Mouse (Mus musculus): ENCODE results near the gene Lmna. TPM values are rescaled to one million over a fixed set of nuclear protein-coding genes. Genes with fewer than 3 reads are reported as not detected.
A peak's percentile ranks its signal among the peaks of the same experiment; 100 is the strongest.

The Lmna gene
- 100 to 1,000 TPM; 112 to 127 (median 118) TPM for total RNA-seq (2022)

GRCm38 (mm10) chr3:88509692-88510420 lies at the start of gene Lmna:
Gene Lmna, minus strand, starts transcription at chr3:88509956.
- DNase-seq (ENCODE audit: low spot score), result peak; percentile 90

- no peak for DNase-seq (ENCODE audit: low spot score)
Observed at GRCm38 (mm10) chr3:88556616-88557015, 46.9 kb upstream of the Lmna start.

- no peak for DNase-seq (ENCODE audit: low spot score)
Observed at GRCm38 (mm10) chr3:88555731-88556130, 46.0 kb upstream of the Lmna start.

GRCm38 (mm10) chr3:88555069-88555605 lies 45.4 kb upstream of the Lmna start:
- DNase-seq (ENCODE audit: low spot score), result no peak

GRCm38 (mm10) chr3:88553880-88554586 lies 44.3 kb upstream of the Lmna start:
- peak; percentile 47 for DNase-seq (ENCODE audit: low spot score)

- DNase-seq (ENCODE audit: low spot score), result peak; percentile 87
Observed at GRCm38 (mm10) chr3:88553525-88553879, 43.7 kb upstream of the Lmna start, which contains the start of gene Ubqln4. Gene Ubqln4, plus strand, starts transcription at chr3:88553758.

GRCm38 (mm10) chr3:88552676-88553524 lies 43.1 kb upstream of the Lmna start, which contains the start of gene Lamtor2:
Gene Lamtor2, minus strand, starts transcription at chr3:88553074.
- peak; percentile 99 for DNase-seq (ENCODE audit: low spot score)

- DNase-seq (ENCODE audit: low spot score), result no peak
Observed at GRCm38 (mm10) chr3:88552082-88552645, 42.4 kb upstream of the Lmna start.

- DNase-seq (ENCODE audit: low spot score), result no peak
Observed at GRCm38 (mm10) chr3:88551586-88551985, 41.8 kb upstream of the Lmna start.

GRCm38 (mm10) chr3:88548180-88548917 lies 38.6 kb upstream of the Lmna start, which contains the start of gene Rab25:
Gene Rab25, minus strand, starts transcription at chr3:88548300.
- no peak for DNase-seq (ENCODE audit: low spot score)

GRCm38 (mm10) chr3:88546674-88547418 lies 37.1 kb upstream of the Lmna start:
- DNase-seq (ENCODE audit: low spot score), result no peak

- no peak for DNase-seq (ENCODE audit: low spot score)
Observed at GRCm38 (mm10) chr3:88544955-88545591, 35.3 kb upstream of the Lmna start.

GRCm38 (mm10) chr3:88544514-88544913 lies 34.8 kb upstream of the Lmna start:
- no peak for DNase-seq (ENCODE audit: low spot score)

GRCm38 (mm10) chr3:88543651-88544410 lies 34.1 kb upstream of the Lmna start:
- no peak for DNase-seq (ENCODE audit: low spot score)

- DNase-seq (ENCODE audit: low spot score), result no peak
Observed at GRCm38 (mm10) chr3:88543174-88543573, 33.4 kb upstream of the Lmna start.

GRCm38 (mm10) chr3:88542486-88542885 lies 32.7 kb upstream of the Lmna start:
- no peak for DNase-seq (ENCODE audit: low spot score)

GRCm38 (mm10) chr3:88541622-88542401 lies 32.1 kb upstream of the Lmna start:
- DNase-seq (ENCODE audit: low spot score), result no peak

GRCm38 (mm10) chr3:88540085-88540484 lies 30.3 kb upstream of the Lmna start:
- no peak for DNase-seq (ENCODE audit: low spot score)

All from heart, adult 8-10 months (tissue).